In genomic region chrX:98301924-98302323, GRCm38 (mm10) we compare ENCODE assay signal across 16 mouse cellular contexts.
"Had no signal": no experiment of that assay in that cellular context is flagged by ENCODE, and none has a peak within 500 bp of the region (broad histone marks: within the 10 kb centered on the region; RNA-seq: fewer than 3 reads in every experiment).

No protein-coding gene starts in this region.

- ATAC-seq: hindbrain, embryonic 16.5 days; intestine, embryonic 15.5 days; intestine, postnatal 0 days had no signal

- DNase-seq: gastrocnemius, postnatal 14 days; gastrocnemius, postnatal 36 days; heart, adult 11 months; heart, adult 2 months; heart, postnatal 10 days; heart, postnatal 4 days; kidney, adult 18-20 months; kidney, adult 8-10 months; kidney, postnatal 10 days; kidney, postnatal 25 days; kidney, postnatal 4 days; liver; liver, embryonic 13.5 days had no signal
